Mouse (Mus musculus): ENCODE data around the gene Sec62. TPM values are rescaled to one million over a fixed set of nuclear protein-coding genes. Genes with fewer than 3 reads are reported as not detected.

Gene Sec62
- polyA plus RNA-seq, 1 experiment from 2014 or later = 92.7 TPM

Other genes with a start within 250 kb of the Sec62 start
- gene Mecom, start 244.9 kb upstream of the Sec62 start, polyA plus RNA-seq (2015; fragmentation: Nextera tagmentation; extraction: Ambion mirVana) = 11.1 and 13.4 TPM in 2 replicates
- gene Actrt3, start 192.9 kb upstream of the Sec62 start, polyA plus RNA-seq (2015; fragmentation: Nextera tagmentation; extraction: Ambion mirVana) = 0.17 and 0.23 TPM in 2 replicates
- 35.4 and 39.6 TPM in 2 replicates for gene Mynn, start 190.8 kb upstream of the Sec62 start, polyA plus RNA-seq (2015; fragmentation: Nextera tagmentation; extraction: Ambion mirVana)
- not detected in 2 replicates for gene Lrriq4, start 148.4 kb upstream of the Sec62 start, polyA plus RNA-seq (2015; fragmentation: Nextera tagmentation; extraction: Ambion mirVana)
- 0.93 and 1.2 TPM in 2 replicates for gene Lrrc34, start 145.0 kb upstream of the Sec62 start, polyA plus RNA-seq (2015; fragmentation: Nextera tagmentation; extraction: Ambion mirVana)
- 0.11 TPM in 1 of 2 replicates, not detected in the other for gene Lrrc31, start 93.0 kb upstream of the Sec62 start, polyA plus RNA-seq (2015; fragmentation: Nextera tagmentation; extraction: Ambion mirVana)
- not detected in 2 replicates for gene Samd7, start 46.6 kb upstream of the Sec62 start, polyA plus RNA-seq (2015; fragmentation: Nextera tagmentation; extraction: Ambion mirVana)
- 0.75 and 0.90 TPM in 2 replicates for gene Gpr160, start 63.1 kb downstream of the Sec62 start, polyA plus RNA-seq (2015; fragmentation: Nextera tagmentation; extraction: Ambion mirVana)
- 7.0 and 7.6 TPM in 2 replicates for gene Phc3, start 176.5 kb downstream of the Sec62 start, polyA plus RNA-seq (2015; fragmentation: Nextera tagmentation; extraction: Ambion mirVana)
- gene Prkci, start 202.9 kb downstream of the Sec62 start, polyA plus RNA-seq (2015; fragmentation: Nextera tagmentation; extraction: Ambion mirVana) = 21.8 and 23.6 TPM in 2 replicates

All from midbrain, embryonic 13.5 days (tissue).